Mouse (Mus musculus) mouse embryonic stem cell (cell line): ENCODE results near the gene Osmr.

Source experiments
- in situ Hi-C, 2 experiments: fragments of 300-500 bp; cut with MboI; formaldehyde crosslinking; loops; 1 replicate in 1 of 2; 3 replicates in 1 of 2; pipeline ENCODE4 v1.14.3; 2019 to 2020; ENCODE audit warnings: low sequenced_read_pairs in 2 of 2, low pct_unique_long_range_greater_than_20kb in 1 of 2, mixed read lengths in 1 of 2; ENCODE audit not compliant: unreplicated experiment in 1 of 2

The Osmr gene

GRCm38 (mm10) chr15:6874601-6875019, at the start of gene Osmr:
Gene Osmr, minus strand, starts transcription at chr15:6874969.
- in situ Hi-C loops: no loop called here

GRCm38 (mm10) chr15:6919406-6919805, 44.6 kb upstream of the Osmr start:
- in situ Hi-C loops: loop anchor here (5.0 to 25.0 kb wide), 3 partner anchors 303 to 518 kb away; no protein-coding TSS in a partner anchor

GRCm38 (mm10) chr15:6914163-6914562, 39.4 kb upstream of the Osmr start:
- in situ Hi-C loops: loop anchor here (10.0 to 25.0 kb wide), 2 partner anchors 321 to 523 kb away; no protein-coding TSS in a partner anchor

GRCm38 (mm10) chr15:6909669-6910068, 34.9 kb upstream of the Osmr start:
- in situ Hi-C loops: loop anchor here (10.0 to 25.0 kb wide), 2 partner anchors 325 to 528 kb away; no protein-coding TSS in a partner anchor

- in situ Hi-C loops: loop anchor here in 1 of 2 experiments (25.0 kb wide), 1 partner anchor 528 kb away; no protein-coding TSS in a partner anchor
These were observed 34.3 kb upstream of the Osmr start for GRCm38 (mm10) chr15:6909084-6909483.

GRCm38 (mm10) chr15:6908601-6909000, 33.8 kb upstream of the Osmr start:
- in situ Hi-C loops: loop anchor here in 1 of 2 experiments (25.0 kb wide), 1 partner anchor 529 kb away; no protein-coding TSS in a partner anchor

- in situ Hi-C loops: loop anchor here in 1 of 2 experiments (25.0 kb wide), 1 partner anchor 531 kb away; no protein-coding TSS in a partner anchor
These were observed 31.7 kb upstream of the Osmr start for GRCm38 (mm10) chr15:6906260-6907047.

GRCm38 (mm10) chr15:6905726-6906125, 31.0 kb upstream of the Osmr start:
- in situ Hi-C loops: loop anchor here in 1 of 2 experiments (25.0 kb wide), 1 partner anchor 532 kb away; no protein-coding TSS in a partner anchor

GRCm38 (mm10) chr15:6903286-6903975, 28.7 kb upstream of the Osmr start:
- in situ Hi-C loops: loop anchor here in 1 of 2 experiments (25.0 kb wide), 1 partner anchor 534 kb away; no protein-coding TSS in a partner anchor

- in situ Hi-C loops: loop anchor here in 1 of 2 experiments (25.0 kb wide), 1 partner anchor 535 kb away; no protein-coding TSS in a partner anchor
These were observed 27.3 kb upstream of the Osmr start for GRCm38 (mm10) chr15:6901982-6902639.

GRCm38 (mm10) chr15:6901236-6901635, 26.5 kb upstream of the Osmr start:
- in situ Hi-C loops: loop anchor here in 1 of 2 experiments (25.0 kb wide), 1 partner anchor 536 kb away; no protein-coding TSS in a partner anchor

- in situ Hi-C loops: no loop called here
These were observed 9.5 kb upstream of the Osmr start for GRCm38 (mm10) chr15:6884260-6884659.

- in situ Hi-C loops: no loop called here
These were observed 9.0 kb upstream of the Osmr start for GRCm38 (mm10) chr15:6883816-6884215.

GRCm38 (mm10) chr15:6883091-6883490, 8.3 kb upstream of the Osmr start:
- in situ Hi-C loops: no loop called here

- in situ Hi-C loops: no loop called here
These were observed 7.4 kb upstream of the Osmr start for GRCm38 (mm10) chr15:6882180-6882579.

GRCm38 (mm10) chr15:6881211-6881610, 6.4 kb upstream of the Osmr start:
- in situ Hi-C loops: no loop called here

GRCm38 (mm10) chr15:6873807-6874600, 765 bp downstream of the Osmr start:
- in situ Hi-C loops: no loop called here
